Mouse (Mus musculus) embryonic fibroblast, embryonic 13.5 days (primary cell): ENCODE results near the gene Slc39a10.

Experiments used
- CTCF ChIP-seq: IDR thresholded peaks from 2 replicates; pipeline ENCODE4 v1.5.1; 2011; ENCODE audit warnings: mild to moderate bottlenecking, control low read depth, low read length, moderate library complexity, borderline replicate concordance; ENCODE audit not compliant: insufficient read depth
- POLR2A ChIP-seq: IDR thresholded peaks from 2 replicates; pipeline ENCODE4 v1.6.1; 2011; ENCODE audit warnings: low read depth, mild to moderate bottlenecking, control low read depth, low read length, moderate library complexity

GRCm38 (mm10) chr1:46885231-46885630, 7.4 kb downstream of the Slc39a10 start:
- TF ChIP-seq CTCF (no peak), POLR2A (no peak)
